Mouse (Mus musculus) C2C12 (cell line): ENCODE measurements around the gene Scn4a. TPM values are rescaled to one million over a fixed set of nuclear protein-coding genes. Genes with fewer than 3 reads are reported as not detected.
"Not testable (repeated sequence)": the region's sequence is repeated elsewhere in the genome, so short reads cannot be mapped to it uniquely, and the experiment has no call there.

ENCODE experiments used
- H3K27me3 ChIP-seq: one replicate; pipeline ENCODE4 v1.6.1; 2011; ENCODE audit not compliant: control insufficient read depth, insufficient read depth, insufficient read length
- H3K36me3 ChIP-seq: one replicate; pipeline ENCODE4 v1.6.1; 2011; ENCODE audit not compliant: control insufficient read depth, insufficient read depth
- H3K4me3 ChIP-seq: one replicate; pipeline ENCODE4 v1.5.1; 2011; ENCODE audit warnings: mild to moderate bottlenecking, control low read depth; ENCODE audit not compliant: poor library complexity, insufficient read depth, severe bottlenecking
- H3K79me2 ChIP-seq: one replicate; pipeline ENCODE4 v1.6.1; 2011; ENCODE audit not compliant: control insufficient read depth, insufficient read depth
- H3K79me3 ChIP-seq: one replicate; pipeline ENCODE4 v1.6.1; 2011; ENCODE audit warnings: low read depth, control low read depth
- H3ac ChIP-seq: one replicate; pipeline ENCODE3; 2011; ENCODE audit warnings: low read depth; ENCODE audit not compliant: control insufficient read depth, insufficient read length
- CEBPB ChIP-seq: IDR thresholded peaks from one replicate; pipeline ENCODE4 v1.6.1; 2011; ENCODE audit warnings: low read depth, mild to moderate bottlenecking, control low read depth, moderate library complexity
- CTCF ChIP-seq: IDR thresholded peaks from one replicate; pipeline ENCODE4 v1.5.1; 2011; ENCODE audit not compliant: control insufficient read depth, insufficient read depth, insufficient read length
- FOSL1 ChIP-seq: IDR thresholded peaks from one replicate; pipeline ENCODE4 v1.8.0; 2011; ENCODE audit warnings: mild to moderate bottlenecking, low read length; ENCODE audit not compliant: poor library complexity, insufficient read depth, severe bottlenecking
- MAX ChIP-seq: IDR thresholded peaks from one replicate; pipeline ENCODE4 v1.6.1; 2011; ENCODE audit warnings: mild to moderate bottlenecking, control low read depth
- MYOD1 ChIP-seq: IDR thresholded peaks from one replicate; pipeline ENCODE4 v1.6.1; 2011; ENCODE audit warnings: low read depth; ENCODE audit not compliant: control insufficient read depth, insufficient read length
- MYOG ChIP-seq: IDR thresholded peaks from one replicate; pipeline ENCODE4 v1.6.1; 2011; ENCODE audit not compliant: control insufficient read depth, insufficient read length; ENCODE audit errors: extremely low read depth
- USF1 ChIP-seq: IDR thresholded peaks from one replicate; pipeline ENCODE4 v1.6.1; 2011; ENCODE audit warnings: low read depth, mild to moderate bottlenecking, control low read depth, moderate library complexity
- polyA plus RNA-seq: library from polyadenylated mRNA; unstranded; fragments of >200 nt; fragmentation: generic; extraction: Trizol; gene quantifications from one replicate; pipeline ENCODE4 v1.2.1, GENCODE M21; 2012; ENCODE audit warnings: missing spikeins

The Scn4a gene
- polyA plus RNA-seq, 1 experiment: 0.02 TPM

DNA sequence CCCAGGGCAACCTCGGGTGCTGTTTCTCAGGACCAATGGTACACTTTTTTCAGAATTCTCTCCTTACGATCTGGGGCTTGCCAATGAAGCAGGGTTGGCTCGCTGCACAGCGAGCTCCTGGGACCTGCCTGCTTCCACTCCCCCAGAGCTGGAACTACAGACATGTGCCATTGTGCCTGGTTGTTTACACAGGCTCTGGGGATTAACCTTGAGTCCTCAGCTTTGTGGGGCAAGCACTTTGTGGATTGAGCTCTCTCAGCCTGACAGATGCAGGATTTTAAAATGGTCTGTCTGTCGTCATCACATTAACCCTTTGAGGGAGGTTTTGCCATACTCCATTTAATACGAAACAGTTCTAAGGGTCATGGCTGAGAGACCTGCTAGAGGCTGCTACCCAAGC, 8.2 kb downstream of the Scn4a start:
- H3K27me3 ChIP-seq: peaks cover 60% of the 10 kb centered on the region
- no peaks in the 10 kb centered on the region for H3K79me3 ChIP-seq
- no peaks in the 10 kb centered on the region for H3K36me3 ChIP-seq
- TF ChIP-seq MYOD1: no peak
- no peak for TF ChIP-seq USF1
- TF ChIP-seq CTCF: no peak
- TF ChIP-seq MAX: no peak
- TF ChIP-seq FOSL1: no peak
- no peak for TF ChIP-seq MYOG
- TF ChIP-seq CEBPB: no peak
- H3K4me3 ChIP-seq: no peak overlapping the region
- no peak overlapping the region for H3ac ChIP-seq
- no peaks in the 10 kb centered on the region for H3K79me2 ChIP-seq

DNA sequence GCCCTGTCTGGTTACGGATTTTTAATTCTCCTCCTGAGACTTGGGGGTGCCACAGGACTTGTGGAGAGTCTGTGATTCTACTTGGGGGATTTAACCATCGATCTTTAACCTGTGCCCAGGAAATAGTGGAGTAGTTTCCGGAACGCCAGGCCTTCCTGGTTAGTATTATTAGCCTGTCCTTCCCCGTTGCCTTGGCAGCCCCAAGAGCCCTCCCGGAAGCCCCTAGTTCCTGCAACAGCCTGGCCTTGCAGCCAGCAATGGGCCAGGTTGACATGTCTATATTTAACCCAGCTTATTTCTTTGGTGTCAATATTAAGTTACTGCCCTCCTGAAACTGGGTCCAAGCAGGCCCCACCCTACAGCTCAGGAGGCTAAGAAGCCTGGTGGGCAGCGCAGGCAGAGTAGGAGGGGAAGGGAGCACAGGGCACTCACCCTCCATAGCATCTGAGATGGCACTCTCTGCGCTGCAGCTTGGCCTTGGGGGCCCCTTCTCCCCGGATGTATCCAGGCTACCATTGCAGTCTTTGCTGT, 12.0 kb downstream of the Scn4a start:
- Histone ChIP-seq H3K4me3 (no peak overlapping the region), H3K79me3 (no peaks in the 10 kb centered on the region), H3ac (no peak overlapping the region), H3K79me2 (no peaks in the 10 kb centered on the region), H3K27me3 (peaks cover 37% of the 10 kb centered on the region), H3K36me3 (no peaks in the 10 kb centered on the region)
- TF ChIP-seq CEBPB: no peak
- TF ChIP-seq FOSL1: no peak
- no peak for TF ChIP-seq MYOD1
- TF ChIP-seq MYOG: no peak
- no peak for TF ChIP-seq MAX
- no peak for TF ChIP-seq USF1
- TF ChIP-seq CTCF: no peak

DNA sequence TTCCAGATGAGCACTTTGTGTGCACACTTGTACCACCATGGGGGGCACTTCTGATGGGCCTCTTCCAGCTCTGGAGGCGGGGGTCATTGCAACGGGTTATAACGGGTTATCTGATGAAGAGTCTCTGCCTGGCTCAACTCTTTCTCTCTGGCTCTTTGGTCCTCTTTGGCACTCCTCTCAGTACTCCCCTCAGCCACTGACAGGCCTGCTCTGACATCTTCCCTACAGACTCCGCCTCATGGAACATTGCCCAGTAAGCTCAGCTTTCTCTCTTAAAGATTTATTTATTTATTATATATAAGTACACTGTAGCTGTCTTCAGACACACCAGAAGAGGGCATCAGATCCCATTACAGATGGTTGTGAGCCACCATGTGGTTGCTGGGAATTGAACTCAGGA, 13.8 kb downstream of the Scn4a start:
- H3ac ChIP-seq, H3K36me3 ChIP-seq, H3K4me3 ChIP-seq, H3K79me3 ChIP-seq, H3K79me2 ChIP-seq: not testable (repeated sequence)
- peaks cover 24% of the 10 kb centered on the region for H3K27me3 ChIP-seq

DNA sequence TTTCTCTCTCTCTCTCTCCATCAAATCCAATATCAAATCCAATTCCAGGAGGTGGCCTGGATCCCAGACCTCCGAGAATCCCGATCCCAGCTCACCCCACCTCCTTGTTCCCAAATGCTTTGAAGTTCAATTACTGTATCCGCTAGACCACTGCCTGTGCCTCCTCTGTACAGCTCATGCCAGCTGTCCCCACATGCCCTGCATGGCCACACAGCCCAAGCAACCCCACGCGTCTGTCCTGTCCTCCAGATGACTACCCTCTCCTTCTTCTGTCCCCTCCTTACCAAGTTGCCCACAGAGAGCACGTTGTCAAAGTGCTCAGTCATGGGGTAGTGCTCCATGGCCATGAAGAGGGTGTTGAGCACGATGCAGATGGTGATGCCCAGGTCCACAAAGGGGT, 14.2 kb downstream of the Scn4a start:
- Histone ChIP-seq H3K79me2 (no peaks in the 10 kb centered on the region), H3K27me3 (peaks cover 23% of the 10 kb centered on the region), H3ac (no peak overlapping the region), H3K79me3 (no peaks in the 10 kb centered on the region), H3K4me3 (no peak overlapping the region), H3K36me3 (no peaks in the 10 kb centered on the region)
- TF ChIP-seq CEBPB (no peak), CTCF (no peak)

DNA sequence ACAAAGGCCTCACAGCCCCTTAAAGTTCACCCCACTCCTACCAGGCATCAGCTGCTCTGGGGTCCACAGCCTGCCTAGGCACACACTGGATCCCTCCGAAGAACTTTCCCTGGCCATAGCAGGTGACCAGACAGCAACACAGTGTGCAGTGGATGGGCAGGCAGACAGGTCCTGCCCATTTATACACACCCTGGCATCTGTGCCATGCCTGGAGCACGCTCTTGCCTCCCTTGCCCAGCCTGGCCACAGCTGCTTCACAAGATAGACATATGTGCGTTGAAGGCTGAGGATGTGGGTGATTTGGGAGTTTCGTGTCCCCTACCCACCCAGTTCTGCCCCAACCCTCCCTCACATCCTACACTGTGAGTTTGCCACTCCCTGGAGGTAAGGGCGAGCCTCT, 15.1 kb downstream of the Scn4a start:
- TF ChIP-seq MYOD1 (no peak), CTCF (no peak), MYOG (no peak), MAX (no peak), CEBPB (no peak), USF1 (no peak), FOSL1 (no peak)

DNA sequence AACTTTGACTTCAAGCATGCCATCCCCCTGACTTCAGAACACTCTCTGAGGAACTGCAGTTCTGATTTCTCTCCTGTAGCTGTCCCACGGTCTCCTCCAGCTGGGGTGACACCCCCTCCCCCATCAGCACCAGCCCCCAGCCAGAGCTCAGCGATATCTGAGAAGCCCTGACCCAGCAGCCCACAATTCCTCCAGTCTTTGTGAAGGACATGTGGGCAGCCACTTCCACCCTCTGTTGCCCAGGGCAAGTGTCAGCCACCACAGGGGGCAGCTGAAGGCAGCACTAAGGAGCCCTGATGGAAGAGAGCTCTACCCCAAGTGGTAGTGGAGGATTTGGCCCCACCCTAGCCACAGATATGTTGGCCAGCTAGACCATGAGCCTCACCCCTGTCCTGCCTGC, 19.0 kb downstream of the Scn4a start:
- no peaks in the 10 kb centered on the region for H3K79me3 ChIP-seq
- H3K79me2 ChIP-seq: no peaks in the 10 kb centered on the region
- TF ChIP-seq MYOD1 (no peak), MYOG (no peak), CEBPB (no peak), FOSL1 (no peak), USF1 (no peak), CTCF (no peak), MAX (no peak)

More for the DNA sequence above, 15.1 kb downstream of the Scn4a start:
- Histone ChIP-seq H3K27me3 (peaks cover 18% of the 10 kb centered on the region), H3K79me3 (no peaks in the 10 kb centered on the region), H3K79me2 (no peaks in the 10 kb centered on the region), H3ac (no peak overlapping the region), H3K4me3 (no peak overlapping the region), H3K36me3 (no peaks in the 10 kb centered on the region)

More for the DNA sequence above, 19.0 kb downstream of the Scn4a start:
- no peak overlapping the region for H3ac ChIP-seq
- H3K36me3 ChIP-seq: no peaks in the 10 kb centered on the region
- H3K27me3 ChIP-seq: no peaks in the 10 kb centered on the region
- H3K4me3 ChIP-seq: no peak overlapping the region
